In genomic region chr1:183082436-183082835, GRCm38 (mm10) we compare ENCODE assay signal across 17 mouse cellular contexts.
A peak's percentile ranks its signal among the peaks of the same experiment; 100 is the strongest.
DNase-seq lines count a peak whose midpoint lies in the region; ATAC-seq lines count a peak whose summit lies in the region.
"Had no signal": no experiment of that assay in that cellular context is flagged by ENCODE, and none has a peak within 500 bp of the region (broad histone marks: within the 10 kb centered on the region; RNA-seq: fewer than 3 reads in every experiment).

No protein-coding gene starts in this region.

- H3K9me3 ChIP-seq in limb, embryonic 12.5 days, result peaks cover 10% of the 10 kb centered on the region; the same call in 1 of the 2 replicates
- H3K9me3 ChIP-seq: forebrain, embryonic 15.5 days; kidney, embryonic 15.5 days; liver, embryonic 12.5 days had no signal

- H3K4me1 ChIP-seq in limb, embryonic 12.5 days (replicated peaks), result peaks cover 48% of the 10 kb centered on the region
- H3K4me1 ChIP-seq: liver, embryonic 12.5 days; neural tube, embryonic 12.5 days had no signal

- no peak overlapping the region for H3K4me2 ChIP-seq in limb, embryonic 12.5 days
- H3K4me2 ChIP-seq: forebrain, embryonic 15.5 days; kidney, embryonic 15.5 days; liver, embryonic 12.5 days; neural tube, embryonic 12.5 days had no signal

- peak overlapping the region; percentile 81 for H3K27ac ChIP-seq in limb, embryonic 12.5 days
- H3K27ac ChIP-seq: forebrain, embryonic 15.5 days; kidney, embryonic 15.5 days; layer of hippocampus, adult 2 months; liver, embryonic 12.5 days; neural tube, embryonic 12.5 days had no signal

- ATAC-seq in limb, embryonic 12.5 days (ENCODE audit: insufficient number of reproducible peaks, insufficient read depth, low FRiP score, low TSS enrichment, low read depth), result 0 out of 2 replicates have a peak, but pooled peaks have one; percentile 48
- ATAC-seq: forebrain, embryonic 15.5 days; liver, embryonic 12.5 days; midbrain, embryonic 16.5 days had no signal

- H3K36me3 ChIP-seq in limb, embryonic 12.5 days, result peaks cover 34% of the 10 kb centered on the region

- no peak overlapping the region for H3K4me3 ChIP-seq in limb, embryonic 12.5 days (replicated peaks)
- H3K4me3 ChIP-seq: forebrain, embryonic 15.5 days; kidney, embryonic 15.5 days; layer of hippocampus, adult 2 months; liver, embryonic 12.5 days; neural tube, embryonic 12.5 days had no signal

- H3K27me3 ChIP-seq in limb, embryonic 12.5 days, result no peaks in the 10 kb centered on the region
- H3K27me3 ChIP-seq: forebrain, embryonic 15.5 days; kidney, embryonic 15.5 days; liver, embryonic 12.5 days; neural tube, embryonic 12.5 days had no signal

- DNase-seq in testis, postnatal 10 days (ENCODE audit: low spot score), result peak; percentile 35
- no peak for DNase-seq in testis, postnatal 14 days (ENCODE audit: low spot score)
- peak; percentile 21 for DNase-seq in brain, adult 2 months (ENCODE audit: low read depth, low spot score)
- no peak for DNase-seq in kidney, postnatal 10 days
- no peak for DNase-seq in embryo, embryonic 9.5 days (ENCODE audit: extremely low spot score)
- DNase-seq in lung, postnatal 36 days, result no peak
- DNase-seq: adrenal gland, adult 2 months; cerebellum, adult 18-20 months; right cerebral cortex, postnatal 25 days; thymus, adult 18-20 months had no signal

- WGBS in limb, embryonic 12.5 days, result 61% methylated on average over 4 of the region's 4 CpGs

- no peak overlapping the region for H3K9ac ChIP-seq in limb, embryonic 12.5 days (replicated peaks)
- H3K9ac ChIP-seq: forebrain, embryonic 15.5 days; kidney, embryonic 15.5 days; liver, embryonic 12.5 days; neural tube, embryonic 12.5 days had no signal

Comparison
In these comparisons a context has a peak if more than half of its experiments do, and no peak if none do; other contexts are left out.
1. DNase-seq: peak in testis, postnatal 10 days (single experiment) and brain, adult 2 months (single experiment); none in testis, postnatal 14 days (single experiment), kidney, postnatal 10 days (single experiment), embryo, embryonic 9.5 days (single experiment) and lung, postnatal 36 days (single experiment).